Mouse (Mus musculus): Measurements from ENCODE around the gene Adgrv1. TPM values are rescaled to one million over a fixed set of nuclear protein-coding genes. Genes with fewer than 3 reads are reported as not detected.

The Adgrv1 gene
- polyA plus RNA-seq, 1 experiment from 2014 or later, result 33.7 TPM

GRCm38 (mm10) chr13:81449198-81449597 is 183.8 kb downstream of the Adgrv1 start:
- Histone ChIP-seq H3K27ac (no peak overlapping the region), H3K9me3 (no peaks in the 10 kb centered on the region), H3K36me3 (peaks cover 11% of the 10 kb centered on the region; the same call in 1 of the 2 replicates), H3K4me3 (no peak overlapping the region), H3K9ac (no peak overlapping the region), H3K4me2 (replicated peaks) (no peak overlapping the region), H3K27me3 (replicated peaks) (no peaks in the 10 kb centered on the region), H3K4me1 (no peaks in the 10 kb centered on the region)
- ATAC-seq (ENCODE audit: low FRiP score, low read depth), result peak; percentile 65
- WGBS, result 69% methylated on average over 7 of the region's 7 CpGs

GRCm38 (mm10) chr13:81441412-81441811 is 191.5 kb downstream of the Adgrv1 start:
- no peak for ATAC-seq (ENCODE audit: low FRiP score, low read depth)
- peaks cover 17% of the 10 kb centered on the region; the same call in 1 of the 2 replicates for H3K36me3 ChIP-seq
- 87% methylated on average over 3 of the region's 3 CpGs for WGBS

GRCm38 (mm10) chr13:81439390-81440025 is 193.4 kb downstream of the Adgrv1 start:
- peak; percentile 44 for ATAC-seq (ENCODE audit: low FRiP score, low read depth)
- no peak overlapping the region for H3K27ac ChIP-seq
- H3K9me3 ChIP-seq, result no peaks in the 10 kb centered on the region
- no peaks in the 10 kb centered on the region for H3K4me1 ChIP-seq
- peaks cover 12% of the 10 kb centered on the region for H3K36me3 ChIP-seq
- no peak overlapping the region for H3K4me3 ChIP-seq
- WGBS, result 50% methylated on average over 12 of the region's 12 CpGs
- H3K27me3 ChIP-seq (replicated peaks), result no peaks in the 10 kb centered on the region
- no peak overlapping the region for H3K4me2 ChIP-seq (replicated peaks)
- no peak overlapping the region for H3K9ac ChIP-seq

More at GRCm38 (mm10) chr13:81441412-81441811, 191.5 kb downstream of the Adgrv1 start:
- Histone ChIP-seq H3K4me3 (no peak overlapping the region), H3K4me1 (no peaks in the 10 kb centered on the region), H3K9ac (no peak overlapping the region), H3K4me2 (replicated peaks) (no peak overlapping the region), H3K27me3 (replicated peaks) (no peaks in the 10 kb centered on the region), H3K9me3 (no peaks in the 10 kb centered on the region), H3K27ac (no peak overlapping the region)

- Histone ChIP-seq H3K9ac (no peak overlapping the region), H3K27me3 (replicated peaks) (no peaks in the 10 kb centered on the region), H3K4me2 (replicated peaks) (no peak overlapping the region), H3K27ac (no peak overlapping the region), H3K4me1 (no peaks in the 10 kb centered on the region), H3K4me3 (no peak overlapping the region), H3K36me3 (peaks cover 29% of the 10 kb centered on the region), H3K9me3 (no peaks in the 10 kb centered on the region)
- no peak for ATAC-seq (ENCODE audit: low FRiP score, low read depth)
- WGBS, result 77% methylated on average over 8 of the region's 8 CpGs
Measured at GRCm38 (mm10) chr13:81437088-81437487, 195.9 kb downstream of the Adgrv1 start.

- 0 out of 2 replicates have a peak, but pooled peaks have one; percentile 54 for ATAC-seq (ENCODE audit: low FRiP score, low read depth)
- no peaks in the 10 kb centered on the region for H3K4me1 ChIP-seq
- H3K36me3 ChIP-seq, result peaks cover 16% of the 10 kb centered on the region
- H3K4me2 ChIP-seq (replicated peaks), result no peak overlapping the region
- H3K9ac ChIP-seq, result no peak overlapping the region
- H3K9me3 ChIP-seq, result no peaks in the 10 kb centered on the region
- no peak overlapping the region for H3K27ac ChIP-seq
- 78% methylated on average over 15 of the region's 15 CpGs for WGBS
- H3K4me3 ChIP-seq, result no peak overlapping the region
- no peaks in the 10 kb centered on the region for H3K27me3 ChIP-seq (replicated peaks)
Measured at GRCm38 (mm10) chr13:81426896-81427755, 205.8 kb downstream of the Adgrv1 start.

- Histone ChIP-seq H3K27me3 (replicated peaks) (no peaks in the 10 kb centered on the region), H3K9ac (no peak overlapping the region), H3K36me3 (0 out of 2 replicates have a peak, but pooled peaks cover under 1% of the 10 kb centered on the region), H3K4me3 (no peak overlapping the region), H3K4me2 (replicated peaks) (no peak overlapping the region), H3K9me3 (no peaks in the 10 kb centered on the region), H3K4me1 (no peaks in the 10 kb centered on the region), H3K27ac (no peak overlapping the region)
- WGBS, result 69% methylated on average over 6 of the region's 6 CpGs
- no peak for ATAC-seq (ENCODE audit: low FRiP score, low read depth)
Measured at GRCm38 (mm10) chr13:81425111-81425510, 207.8 kb downstream of the Adgrv1 start.

GRCm38 (mm10) chr13:81424002-81424401 is 209.0 kb downstream of the Adgrv1 start:
- H3K4me3 ChIP-seq, result no peak overlapping the region
- H3K4me1 ChIP-seq, result no peaks in the 10 kb centered on the region
- H3K27ac ChIP-seq, result no peak overlapping the region
- no peak for ATAC-seq (ENCODE audit: low FRiP score, low read depth)
- no peak overlapping the region for H3K9ac ChIP-seq
- H3K9me3 ChIP-seq, result no peaks in the 10 kb centered on the region
- 64% methylated on average over 4 of the region's 4 CpGs for WGBS
- no peak overlapping the region for H3K4me2 ChIP-seq (replicated peaks)
- H3K27me3 ChIP-seq (replicated peaks), result no peaks in the 10 kb centered on the region
- H3K36me3 ChIP-seq, result peaks cover 5% of the 10 kb centered on the region; the same call in 1 of the 2 replicates

GRCm38 (mm10) chr13:81407881-81408460 is 225.0 kb downstream of the Adgrv1 start:
- Histone ChIP-seq H3K4me1 (no peaks in the 10 kb centered on the region), H3K9ac (no peak overlapping the region), H3K27ac (no peak overlapping the region), H3K9me3 (no peaks in the 10 kb centered on the region), H3K4me2 (replicated peaks) (no peak overlapping the region), H3K4me3 (no peak overlapping the region), H3K36me3 (peaks cover 6% of the 10 kb centered on the region; the same call in 1 of the 2 replicates), H3K27me3 (replicated peaks) (no peaks in the 10 kb centered on the region)
- ATAC-seq (ENCODE audit: low FRiP score, low read depth), result no peak
- 65% methylated on average over 1 of the region's 1 CpGs for WGBS

GRCm38 (mm10) chr13:81402826-81403225 is 230.1 kb downstream of the Adgrv1 start:
- Histone ChIP-seq H3K27me3 (replicated peaks) (no peaks in the 10 kb centered on the region), H3K4me3 (no peak overlapping the region), H3K36me3 (peaks cover 11% of the 10 kb centered on the region; the same call in 1 of the 2 replicates), H3K4me2 (replicated peaks) (no peak overlapping the region), H3K9ac (no peak overlapping the region), H3K4me1 (no peaks in the 10 kb centered on the region), H3K9me3 (no peaks in the 10 kb centered on the region), H3K27ac (no peak overlapping the region)
- 97% methylated on average over 3 of the region's 3 CpGs for WGBS
- ATAC-seq (ENCODE audit: low FRiP score, low read depth), result no peak

- no peaks in the 10 kb centered on the region for H3K27me3 ChIP-seq (replicated peaks)
- no peak overlapping the region for H3K4me3 ChIP-seq
- H3K9me3 ChIP-seq, result no peaks in the 10 kb centered on the region
- no peak overlapping the region for H3K27ac ChIP-seq
- no peaks in the 10 kb centered on the region for H3K4me1 ChIP-seq
- peaks cover 11% of the 10 kb centered on the region; the same call in 1 of the 2 replicates for H3K36me3 ChIP-seq
- no peak for ATAC-seq (ENCODE audit: low FRiP score, low read depth)
- 52% methylated on average over 2 of the region's 2 CpGs for WGBS
- H3K4me2 ChIP-seq (replicated peaks), result no peak overlapping the region
- H3K9ac ChIP-seq, result no peak overlapping the region
Measured at GRCm38 (mm10) chr13:81402191-81402590, 230.8 kb downstream of the Adgrv1 start.

GRCm38 (mm10) chr13:81401742-81402141 is 231.2 kb downstream of the Adgrv1 start:
- WGBS, result 97% methylated on average over 1 of the region's 1 CpGs

More at GRCm38 (mm10) chr13:81401742-81402141, 231.2 kb downstream of the Adgrv1 start:
- Histone ChIP-seq H3K27me3 (replicated peaks) (no peaks in the 10 kb centered on the region), H3K4me2 (replicated peaks) (no peak overlapping the region), H3K9ac (no peak overlapping the region), H3K4me1 (no peaks in the 10 kb centered on the region), H3K36me3 (peaks cover 14% of the 10 kb centered on the region; the same call in 1 of the 2 replicates), H3K27ac (no peak overlapping the region), H3K9me3 (no peaks in the 10 kb centered on the region), H3K4me3 (no peak overlapping the region)
- ATAC-seq (ENCODE audit: low FRiP score, low read depth), result no peak
